Mouse (Mus musculus): Measurements from ENCODE around the gene Cd9.

DNA sequence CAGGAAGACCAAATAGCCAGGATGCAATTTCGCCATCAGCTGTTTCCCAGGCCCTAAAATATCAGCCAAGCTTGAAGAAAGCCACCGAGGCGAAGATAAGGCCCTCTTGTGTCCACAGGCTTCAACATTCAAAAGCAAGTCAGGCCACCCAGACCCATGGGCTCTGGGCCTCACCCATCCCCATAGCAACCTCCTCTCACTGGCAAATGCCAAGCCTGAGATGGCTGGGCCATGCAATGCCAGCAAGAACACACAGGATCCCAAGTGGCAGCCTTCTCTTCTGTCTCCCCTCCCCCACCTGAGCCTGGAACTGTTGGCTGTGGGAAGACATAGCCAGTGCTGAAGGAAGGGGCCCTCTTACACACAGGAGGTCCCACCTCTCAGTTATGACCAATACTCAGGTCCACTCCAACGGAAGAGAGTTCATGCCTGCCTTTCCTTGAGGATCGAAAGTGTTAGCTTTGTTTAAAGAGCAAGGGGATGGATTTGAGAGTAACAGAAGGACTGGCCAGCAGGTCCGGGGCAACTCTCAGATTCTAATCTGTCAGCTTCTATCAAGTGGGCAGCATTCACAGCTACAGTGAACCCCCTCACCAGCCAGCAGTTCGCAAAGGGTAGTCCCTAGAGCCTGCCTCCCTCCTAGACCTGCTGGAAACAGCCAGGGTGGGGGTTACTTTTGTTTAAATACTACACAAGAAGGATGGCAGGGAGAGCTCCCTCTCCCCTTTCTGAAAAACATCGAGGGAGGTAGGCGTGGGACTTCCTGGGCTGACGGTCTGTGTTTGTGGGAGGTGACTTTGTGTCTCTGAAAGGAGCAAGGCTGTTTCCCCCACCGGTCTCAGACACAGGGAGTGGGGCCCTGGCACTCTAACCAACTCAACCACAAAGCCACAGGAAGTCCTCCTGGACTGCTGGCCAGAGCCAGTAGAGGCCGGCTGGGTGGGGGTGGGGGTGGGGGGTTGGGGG lies 13.9 kb downstream of the Cd9 start:
- no peak for TF ChIP-seq CTCF (IDR thresholded peaks at IDR 0.05; ENCODE audit: extremely low read depth, insufficient read depth, low read length)
- no peak for TF ChIP-seq POLR2A (IDR thresholded peaks at IDR 0.05; ENCODE audit: extremely low read depth, insufficient read depth, low read length)
